Mouse (Mus musculus) adrenal gland, adult 2 months (tissue): ENCODE results near the gene Flt3l. TPM values are rescaled to one million over a fixed set of nuclear protein-coding genes. Genes with fewer than 3 reads are reported as not detected.
A peak's percentile ranks its signal among the peaks of the same experiment; 100 is the strongest.
"Not testable (repeated sequence)": the region's sequence is repeated elsewhere in the genome, so short reads cannot be mapped to it uniquely, and the experiment has no call there.

Source experiments
- DNase-seq: peaks from one replicate; pipeline ENCODE4 v3.0.0; 2021
- polyA plus RNA-seq: library from polyadenylated mRNA; depleted of rRNA; stranded (reverse); fragments of >200 nt; gene quantifications from 2 replicates; pipeline ENCODE4 v1.2.3, GENCODE M21; 2012
- total RNA-seq, 2 experiments: library from RNA; stranded (reverse); gene quantifications; 2 replicates each; pipeline ENCODE4 v1.2.3; 2021

Flt3l gene
- total and polyA plus RNA-seq, 3 experiments: 20.5 to 122 (median 25.3) TPM

- DNase-seq: peak; percentile 42
Observed at GRCm38 (mm10) chr7:45123186-45123570, 13.1 kb downstream of the Flt3l start.

GRCm38 (mm10) chr7:45122561-45123185 is 13.6 kb downstream of the Flt3l start:
- DNase-seq: no peak

- DNase-seq: no peak
Observed at GRCm38 (mm10) chr7:45121966-45122365, 14.3 kb downstream of the Flt3l start.

- peak; percentile 60 for DNase-seq
Observed at GRCm38 (mm10) chr7:45121404-45121803, 14.8 kb downstream of the Flt3l start.

GRCm38 (mm10) chr7:45119780-45120709 is 16.2 kb downstream of the Flt3l start:
- no peak for DNase-seq

- DNase-seq: peak; percentile 66
Observed at GRCm38 (mm10) chr7:45118336-45118735, 17.9 kb downstream of the Flt3l start.

- DNase-seq: no peak
Observed at GRCm38 (mm10) chr7:45117566-45117965, 18.7 kb downstream of the Flt3l start.

- no peak for DNase-seq
Observed at GRCm38 (mm10) chr7:45113476-45113875, 22.8 kb downstream of the Flt3l start.

GRCm38 (mm10) chr7:45112529-45112928 is 23.7 kb downstream of the Flt3l start:
- DNase-seq: no peak

- no peak for DNase-seq
Observed at GRCm38 (mm10) chr7:45111940-45112339, 24.3 kb downstream of the Flt3l start.

GRCm38 (mm10) chr7:45110089-45110488 is 26.1 kb downstream of the Flt3l start:
- not testable (repeated sequence) for DNase-seq

GRCm38 (mm10) chr7:45107052-45107645 is 29.1 kb downstream of the Flt3l start:
- no peak for DNase-seq

GRCm38 (mm10) chr7:45106441-45106840 is 29.8 kb downstream of the Flt3l start:
- DNase-seq: no peak

- no peak for DNase-seq
Observed at GRCm38 (mm10) chr7:45105491-45105890, 30.7 kb downstream of the Flt3l start.

GRCm38 (mm10) chr7:45104941-45105340 is 31.3 kb downstream of the Flt3l start:
- no peak for DNase-seq

GRCm38 (mm10) chr7:45103652-45104180 is 32.5 kb downstream of the Flt3l start, which contains the start of gene Fcgrt:
TSS of gene Fcgrt (minus strand) at chr7:45103851.
- peak; percentile 95 for DNase-seq

- DNase-seq: peak; percentile 44
Observed at GRCm38 (mm10) chr7:45102940-45103585, 33.2 kb downstream of the Flt3l start.

- no peak for DNase-seq
Observed at GRCm38 (mm10) chr7:45102441-45102840, 33.8 kb downstream of the Flt3l start.

- DNase-seq: peak; percentile 72
Observed at GRCm38 (mm10) chr7:45100046-45100445, 36.2 kb downstream of the Flt3l start.

GRCm38 (mm10) chr7:45098541-45099240 is 37.5 kb downstream of the Flt3l start:
- DNase-seq: no peak

GRCm38 (mm10) chr7:45097479-45097878 is 38.8 kb downstream of the Flt3l start:
- DNase-seq: no peak
